Mouse (Mus musculus) Muller cell, postnatal 12 days (primary cell): ENCODE data around the gene Rhot2.
"Not testable (repeated sequence)": the region's sequence is repeated elsewhere in the genome, so short reads cannot be mapped to it uniquely, and the experiment has no call there.

Source experiments
- DNase-seq: peaks from one replicate; pipeline ENCODE4 v3.0.0-alpha.2; 2015; ENCODE audit errors: inconsistent ontology term

Rhot2 gene

GRCm38 (mm10) chr17:25828712-25829557 is 15.7 kb downstream of the Rhot2 start, which contains the start of gene Jmjd8:
TSS of gene Jmjd8 (plus strand) at chr17:25828867.
- DNase-seq, result peak; percentile 76

GRCm38 (mm10) chr17:25828223-25828594 is 16.4 kb downstream of the Rhot2 start:
- no peak for DNase-seq

GRCm38 (mm10) chr17:25827546-25828222 is 17.0 kb downstream of the Rhot2 start:
- DNase-seq, result no peak

- DNase-seq, result no peak
These were observed 17.6 kb downstream of the Rhot2 start for GRCm38 (mm10) chr17:25827011-25827410.

- DNase-seq, result no peak
These were observed 18.6 kb downstream of the Rhot2 start for GRCm38 (mm10) chr17:25825984-25826570.

- DNase-seq, result no peak
These were observed 19.3 kb downstream of the Rhot2 start for GRCm38 (mm10) chr17:25825311-25825710.

- DNase-seq, result no peak
These were observed 20.1 kb downstream of the Rhot2 start for GRCm38 (mm10) chr17:25824362-25825142.

- DNase-seq, result peak; percentile 64
These were observed 21.2 kb downstream of the Rhot2 start, which contains the start of gene Wdr24 for GRCm38 (mm10) chr17:25823452-25823851. TSS of gene Wdr24 (plus strand) at chr17:25823627.

GRCm38 (mm10) chr17:25818851-25819780 is 25.5 kb downstream of the Rhot2 start:
- DNase-seq, result no peak

- no peak for DNase-seq
These were observed 27.0 kb downstream of the Rhot2 start for GRCm38 (mm10) chr17:25817662-25818061.

- peak; percentile 93 for DNase-seq
These were observed 31.2 kb downstream of the Rhot2 start for GRCm38 (mm10) chr17:25813471-25813870.

- no peak for DNase-seq
These were observed 33.8 kb downstream of the Rhot2 start for GRCm38 (mm10) chr17:25810890-25811289.

- DNase-seq, result no peak
These were observed 34.9 kb downstream of the Rhot2 start for GRCm38 (mm10) chr17:25809606-25810340.

GRCm38 (mm10) chr17:25808789-25809605 is 35.7 kb downstream of the Rhot2 start, which contains the start of gene Fbxl16:
TSS of gene Fbxl16 (plus strand) at chr17:25809085.
- DNase-seq, result peak; percentile 96

- DNase-seq, result no peak
These were observed 36.6 kb downstream of the Rhot2 start for GRCm38 (mm10) chr17:25808028-25808427.

GRCm38 (mm10) chr17:25807452-25807851 is 37.2 kb downstream of the Rhot2 start:
- not testable (repeated sequence) for DNase-seq

GRCm38 (mm10) chr17:25806507-25806906 is 38.1 kb downstream of the Rhot2 start:
- DNase-seq, result no peak

GRCm38 (mm10) chr17:25802825-25803517 is 41.7 kb downstream of the Rhot2 start:
- DNase-seq, result peak; percentile 87
